Mouse (Mus musculus) lung, postnatal 0 days (tissue): ENCODE results near the gene Ccdc54.

Source experiments
- CTCF ChIP-seq: IDR thresholded peaks from 2 replicates; pipeline ENCODE4 v1.5.1; 2016; ENCODE audit warnings: antibody characterized with exemption, mild to moderate bottlenecking
- EP300 ChIP-seq: IDR thresholded peaks from 2 replicates; pipeline ENCODE4 v1.6.1; 2016; ENCODE audit warnings: antibody characterized with exemption, mild to moderate bottlenecking, control low read depth

GRCm38 (mm10) chr16:50588191-50588590 lies 2.8 kb downstream of the Ccdc54 start:
- TF ChIP-seq CTCF (no peak), EP300 (peak; percentile 29; the same call in 1 of the 2 replicates)
